Mouse (Mus musculus): Measurements from ENCODE around the gene Enpp5. TPM values are rescaled to one million over a fixed set of nuclear protein-coding genes. Genes with fewer than 3 reads are reported as not detected.

The Enpp5 gene
- polyA plus RNA-seq, 1 experiment from 2014 or later = 22.0 TPM

DNA sequence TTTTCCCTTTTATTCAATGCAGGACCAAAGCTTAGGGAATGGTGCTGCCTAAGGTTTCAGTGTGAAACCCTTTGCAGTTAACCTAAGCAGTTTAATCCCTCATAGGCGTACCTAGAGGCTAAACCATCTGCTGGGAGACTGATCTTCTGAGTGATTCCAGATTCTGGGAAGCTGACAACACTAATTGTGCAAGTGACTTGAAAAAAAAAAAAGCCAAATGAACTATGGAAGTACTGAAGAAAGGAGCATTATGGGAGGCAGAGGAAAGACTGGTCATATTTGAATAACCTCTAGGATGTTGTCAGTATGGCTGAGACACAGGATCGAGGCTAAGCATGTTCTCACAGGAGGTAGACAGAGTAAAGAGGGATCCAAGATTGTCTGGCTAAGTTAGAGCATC, 36.3 kb upstream of the Enpp5 start:
- TF ChIP-seq CTCF (IDR thresholded peaks at IDR 0.05; ENCODE audit: low read depth) = no peak
- Histone ChIP-seq H3K4me1 (replicated peaks; ENCODE audit: insufficient read depth, low read length) (no peaks in the 10 kb centered on the region), H3K4me3 (replicated peaks; ENCODE audit: low read depth, low read length) (no peak overlapping the region), H3K4me2 (ENCODE audit: low read length) (no peak overlapping the region), H3K27me3 (ENCODE audit: insufficient read depth, low read length) (no peaks in the 10 kb centered on the region), H3K9ac (ENCODE audit: low read depth, low read length) (no peak overlapping the region), H3K9me3 (replicated peaks; ENCODE audit: low read length) (no peaks in the 10 kb centered on the region), H3K36me3 (ENCODE audit: insufficient read depth, low read length) (no peaks in the 10 kb centered on the region), H3K27ac (no peak overlapping the region)
- ATAC-seq (replicated peaks; ENCODE audit: low FRiP score, low read depth) = no peak
- DNase-seq (ENCODE audit: low spot score) = no peak
- WGBS = 77% methylated on average over 2 of the region's 2 CpGs

DNA sequence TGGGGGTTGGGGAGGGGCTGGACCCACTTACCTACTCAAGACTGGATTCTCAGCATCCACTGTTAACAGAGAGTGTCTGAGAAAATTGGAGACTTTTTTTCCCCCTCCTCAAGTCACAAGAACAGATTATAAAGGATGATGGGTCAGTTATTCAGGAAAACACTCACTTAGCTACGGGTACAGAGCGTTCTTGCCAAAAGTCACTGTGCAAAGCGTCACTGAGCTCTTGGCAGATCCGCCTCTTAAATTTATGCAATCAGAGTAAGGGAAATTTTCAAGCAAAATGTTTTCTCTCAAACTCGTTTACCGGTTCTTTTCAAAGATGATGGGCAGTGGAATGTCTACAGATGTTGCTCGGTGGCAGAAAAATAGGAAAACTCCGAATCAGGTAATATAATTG, 35.8 kb upstream of the Enpp5 start:
- no peak overlapping the region for H3K27ac ChIP-seq
- no peaks in the 10 kb centered on the region for H3K4me1 ChIP-seq (replicated peaks; ENCODE audit: insufficient read depth, low read length)
- H3K9ac ChIP-seq (ENCODE audit: low read depth, low read length) = no peak overlapping the region
- DNase-seq (ENCODE audit: low spot score) (no peak), ATAC-seq (replicated peaks; ENCODE audit: low FRiP score, low read depth) (no peak)
- no peak for TF ChIP-seq CTCF (IDR thresholded peaks at IDR 0.05; ENCODE audit: low read depth)
- 82% methylated on average over 8 of the region's 8 CpGs for WGBS
- H3K4me2 ChIP-seq (ENCODE audit: low read length) = no peak overlapping the region
- H3K4me3 ChIP-seq (replicated peaks; ENCODE audit: low read depth, low read length) = no peak overlapping the region
- H3K27me3 ChIP-seq (ENCODE audit: insufficient read depth, low read length) = no peaks in the 10 kb centered on the region
- no peaks in the 10 kb centered on the region for H3K9me3 ChIP-seq (replicated peaks; ENCODE audit: low read length)
- H3K36me3 ChIP-seq (ENCODE audit: insufficient read depth, low read length) = no peaks in the 10 kb centered on the region

DNA sequence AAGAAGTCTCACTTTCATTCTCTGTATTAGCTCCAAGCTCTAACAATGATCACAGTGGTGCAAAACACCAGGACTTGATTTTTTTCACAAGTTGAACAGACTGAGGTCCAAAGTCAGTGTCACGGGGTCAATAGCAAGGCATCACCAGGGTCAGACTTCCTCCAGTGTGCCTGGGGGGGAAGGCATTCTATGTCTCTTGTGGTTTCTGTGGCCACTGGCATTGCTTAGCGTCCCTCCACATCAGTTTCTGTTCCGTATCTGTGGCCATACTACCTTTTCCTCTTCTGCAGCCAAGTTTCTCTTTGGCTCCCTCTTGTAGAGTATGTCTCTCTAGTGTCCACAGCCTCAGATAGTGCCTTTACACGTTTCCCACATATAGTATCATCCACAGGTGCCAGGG, 25.2 kb upstream of the Enpp5 start:
- no peak overlapping the region for H3K27ac ChIP-seq
- no peak overlapping the region for H3K4me3 ChIP-seq (replicated peaks; ENCODE audit: low read depth, low read length)
- no peaks in the 10 kb centered on the region for H3K36me3 ChIP-seq (ENCODE audit: insufficient read depth, low read length)
- WGBS = 81% methylated on average over 4 of the region's 4 CpGs
- no peaks in the 10 kb centered on the region for H3K27me3 ChIP-seq (ENCODE audit: insufficient read depth, low read length)
- H3K4me1 ChIP-seq (replicated peaks; ENCODE audit: insufficient read depth, low read length) = no peaks in the 10 kb centered on the region
- H3K9ac ChIP-seq (ENCODE audit: low read depth, low read length) = no peak overlapping the region
- DNase-seq (ENCODE audit: low spot score) (no peak), ATAC-seq (replicated peaks; ENCODE audit: low FRiP score, low read depth) (no peak)
- no peaks in the 10 kb centered on the region for H3K9me3 ChIP-seq (replicated peaks; ENCODE audit: low read length)
- TF ChIP-seq CTCF (IDR thresholded peaks at IDR 0.05; ENCODE audit: low read depth) = no peak
- H3K4me2 ChIP-seq (ENCODE audit: low read length) = no peak overlapping the region

DNA sequence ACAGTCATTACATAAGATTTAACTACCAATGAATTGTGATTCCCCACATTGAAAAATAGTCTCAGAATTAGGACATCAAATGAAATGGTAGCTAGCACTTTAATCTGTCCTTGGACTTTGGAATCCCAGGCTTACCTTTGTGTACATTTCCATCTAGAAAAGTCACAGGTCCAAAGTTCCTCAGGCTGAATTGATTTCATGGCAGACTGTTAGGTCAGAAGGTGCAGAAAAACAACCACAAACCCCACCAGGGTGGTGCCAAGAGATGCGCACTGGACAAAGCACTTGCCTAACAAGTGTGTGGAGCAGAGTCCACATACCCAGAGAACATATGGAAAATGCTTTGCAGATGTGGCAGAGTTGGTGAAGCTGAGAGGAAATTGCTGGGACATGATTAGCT, 21.5 kb upstream of the Enpp5 start:
- WGBS = 86% methylated on average over 1 of the region's 1 CpGs
- H3K4me3 ChIP-seq (replicated peaks; ENCODE audit: low read depth, low read length) = no peak overlapping the region
- no peak overlapping the region for H3K9ac ChIP-seq (ENCODE audit: low read depth, low read length)
- no peak for TF ChIP-seq CTCF (IDR thresholded peaks at IDR 0.05; ENCODE audit: low read depth)
- ATAC-seq (replicated peaks; ENCODE audit: low FRiP score, low read depth) (no peak), DNase-seq (ENCODE audit: low spot score) (no peak)
- no peaks in the 10 kb centered on the region for H3K27me3 ChIP-seq (ENCODE audit: insufficient read depth, low read length)
- H3K4me2 ChIP-seq (ENCODE audit: low read length) = no peak overlapping the region
- H3K9me3 ChIP-seq (replicated peaks; ENCODE audit: low read length) = no peaks in the 10 kb centered on the region
- no peak overlapping the region for H3K27ac ChIP-seq
- H3K4me1 ChIP-seq (replicated peaks; ENCODE audit: insufficient read depth, low read length) = no peaks in the 10 kb centered on the region
- H3K36me3 ChIP-seq (ENCODE audit: insufficient read depth, low read length) = no peaks in the 10 kb centered on the region

DNA sequence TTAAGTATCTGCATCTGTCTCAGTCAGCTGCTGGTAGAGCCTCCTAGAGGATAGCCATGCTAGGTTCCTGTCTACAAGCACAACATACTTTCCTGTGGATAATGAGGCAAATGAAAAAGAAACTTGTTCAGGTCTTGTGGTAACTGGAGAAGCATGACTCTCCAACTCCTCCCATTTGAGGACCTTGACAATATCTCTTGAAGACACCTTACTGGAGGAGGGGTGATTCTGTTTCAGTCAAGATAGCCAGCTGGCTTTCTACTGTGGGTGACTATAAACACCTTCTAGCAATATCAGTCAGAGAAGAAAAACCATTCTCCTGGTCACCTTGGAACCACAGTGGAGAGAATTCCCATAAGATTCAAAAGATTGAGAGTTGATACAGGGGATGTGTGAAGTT, 20.5 kb upstream of the Enpp5 start:
- H3K9me3 ChIP-seq (replicated peaks; ENCODE audit: low read length) = no peaks in the 10 kb centered on the region
- no peak for ATAC-seq (replicated peaks; ENCODE audit: low FRiP score, low read depth)
- H3K9ac ChIP-seq (ENCODE audit: low read depth, low read length) = no peak overlapping the region
- no peak overlapping the region for H3K4me2 ChIP-seq (ENCODE audit: low read length)
- no peak for DNase-seq (ENCODE audit: low spot score)
- no peak overlapping the region for H3K4me3 ChIP-seq (replicated peaks; ENCODE audit: low read depth, low read length)
- no peak overlapping the region for H3K27ac ChIP-seq
- TF ChIP-seq CTCF (IDR thresholded peaks at IDR 0.05; ENCODE audit: low read depth) = no peak
- H3K27me3 ChIP-seq (ENCODE audit: insufficient read depth, low read length) = no peaks in the 10 kb centered on the region
- no peaks in the 10 kb centered on the region for H3K4me1 ChIP-seq (replicated peaks; ENCODE audit: insufficient read depth, low read length)
- H3K36me3 ChIP-seq (ENCODE audit: insufficient read depth, low read length) = no peaks in the 10 kb centered on the region

DNA sequence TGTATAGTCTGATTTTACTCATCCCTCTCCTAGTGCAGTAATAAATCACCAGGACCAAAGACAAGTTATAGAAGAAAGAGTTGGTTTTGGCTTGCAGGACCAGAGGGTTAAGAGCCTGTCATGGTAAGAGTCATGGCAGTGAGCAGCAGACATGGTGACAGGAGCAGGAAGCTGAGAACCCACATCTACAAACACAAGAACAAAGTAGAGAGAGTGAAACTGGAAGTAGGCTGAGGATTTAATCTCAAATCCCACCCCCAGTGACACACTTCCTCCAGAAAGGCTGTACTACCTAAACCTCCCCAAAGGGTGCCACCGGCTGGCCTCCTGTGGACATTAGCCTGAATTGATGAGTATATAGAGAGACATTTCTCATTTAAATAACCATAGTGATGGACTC, 17.8 kb upstream of the Enpp5 start:
- no peak for TF ChIP-seq CTCF (IDR thresholded peaks at IDR 0.05; ENCODE audit: low read depth)
- no peak overlapping the region for H3K9ac ChIP-seq (ENCODE audit: low read depth, low read length)
- no peaks in the 10 kb centered on the region for H3K27me3 ChIP-seq (ENCODE audit: insufficient read depth, low read length)
- H3K4me1 ChIP-seq (replicated peaks; ENCODE audit: insufficient read depth, low read length) = no peaks in the 10 kb centered on the region
- H3K4me3 ChIP-seq (replicated peaks; ENCODE audit: low read depth, low read length) = no peak overlapping the region
- H3K36me3 ChIP-seq (ENCODE audit: insufficient read depth, low read length) = no peaks in the 10 kb centered on the region
- no peak for ATAC-seq (replicated peaks; ENCODE audit: low FRiP score, low read depth)
- no peak overlapping the region for H3K27ac ChIP-seq
- WGBS = 100% methylated on average over 1 of the region's 1 CpGs
- no peak for DNase-seq (ENCODE audit: low spot score)
- H3K9me3 ChIP-seq (replicated peaks; ENCODE audit: low read length) = no peaks in the 10 kb centered on the region
- no peak overlapping the region for H3K4me2 ChIP-seq (ENCODE audit: low read length)

DNA sequence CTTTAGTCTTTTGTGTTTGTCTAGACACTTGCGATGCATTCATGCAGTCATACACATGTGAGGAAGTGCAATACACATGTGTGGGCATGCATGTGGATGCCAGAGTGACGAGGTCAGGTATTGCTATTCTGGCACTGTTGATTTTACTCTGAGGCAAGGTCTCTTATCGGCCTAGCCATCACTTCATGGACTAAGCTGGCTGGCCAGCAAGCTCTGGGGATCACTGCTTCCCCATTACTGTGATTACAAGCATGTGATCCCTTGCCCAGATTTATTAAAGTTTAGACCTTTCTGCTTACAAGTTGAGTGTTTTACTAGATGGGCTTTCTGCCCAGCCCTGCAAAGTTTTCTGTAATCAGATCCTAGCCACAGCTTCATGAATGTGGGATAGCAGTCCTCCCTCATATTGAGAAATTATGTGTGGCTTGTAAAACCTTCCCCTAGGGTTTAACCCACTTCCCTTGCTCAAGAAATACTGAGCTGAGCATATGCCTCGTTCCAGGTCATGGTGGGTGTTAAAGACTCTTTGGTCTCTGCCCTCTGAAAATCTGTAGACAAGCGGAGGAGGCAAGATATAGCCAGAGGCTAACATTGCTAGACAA, 17.2 kb upstream of the Enpp5 start:
- Histone ChIP-seq H3K4me2 (ENCODE audit: low read length) (no peak overlapping the region), H3K4me1 (replicated peaks; ENCODE audit: insufficient read depth, low read length) (no peaks in the 10 kb centered on the region), H3K9me3 (replicated peaks; ENCODE audit: low read length) (no peaks in the 10 kb centered on the region), H3K4me3 (replicated peaks; ENCODE audit: low read depth, low read length) (no peak overlapping the region), H3K27me3 (ENCODE audit: insufficient read depth, low read length) (no peaks in the 10 kb centered on the region), H3K36me3 (ENCODE audit: insufficient read depth, low read length) (no peaks in the 10 kb centered on the region), H3K9ac (ENCODE audit: low read depth, low read length) (no peak overlapping the region), H3K27ac (no peak overlapping the region)
- ATAC-seq (replicated peaks; ENCODE audit: low FRiP score, low read depth) (no peak), DNase-seq (ENCODE audit: low spot score) (peak; percentile 84)
- 34% methylated on average over 5 of the region's 5 CpGs for WGBS
- no peak for TF ChIP-seq CTCF (IDR thresholded peaks at IDR 0.05; ENCODE audit: low read depth)
